Mouse (Mus musculus) layer of hippocampus, postnatal 36 days (tissue): ENCODE measurements around the gene Clic5. TPM values are rescaled to one million over a fixed set of nuclear protein-coding genes. Genes with fewer than 3 reads are reported as not detected.

Experiments
- DNase-seq, 2 experiments: peaks; one replicate each; pipeline ENCODE4 v3.0.0; 2022
- total RNA-seq, 2 experiments: library from RNA; stranded (reverse); gene quantifications; 2 replicates each; pipeline ENCODE4 v1.2.3; 2021

Clic5 gene
- total RNA-seq, 2 experiments from 2014 or later, result 2.9 TPM

DNA sequence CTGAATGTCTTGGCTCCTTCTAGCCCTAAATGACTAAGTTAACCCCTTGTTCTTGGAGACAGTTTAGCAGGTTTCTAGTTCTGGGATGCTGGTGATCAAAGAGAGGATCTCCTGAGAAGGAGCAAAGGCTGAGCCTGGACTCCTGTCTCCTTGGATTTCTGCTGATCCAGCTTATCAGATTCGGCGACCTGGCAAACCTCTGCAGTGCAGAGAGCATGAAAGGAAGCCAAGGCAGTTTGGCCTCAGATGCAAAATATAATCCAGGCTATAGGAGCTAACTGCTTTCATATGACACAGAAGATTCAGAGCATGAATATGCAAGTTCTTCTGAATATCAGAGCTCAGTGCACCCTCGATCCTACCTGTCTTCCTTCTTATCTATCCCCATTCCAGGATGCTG lies 83.0 kb downstream of the Clic5 start:
- DNase-seq, result no peak

DNA sequence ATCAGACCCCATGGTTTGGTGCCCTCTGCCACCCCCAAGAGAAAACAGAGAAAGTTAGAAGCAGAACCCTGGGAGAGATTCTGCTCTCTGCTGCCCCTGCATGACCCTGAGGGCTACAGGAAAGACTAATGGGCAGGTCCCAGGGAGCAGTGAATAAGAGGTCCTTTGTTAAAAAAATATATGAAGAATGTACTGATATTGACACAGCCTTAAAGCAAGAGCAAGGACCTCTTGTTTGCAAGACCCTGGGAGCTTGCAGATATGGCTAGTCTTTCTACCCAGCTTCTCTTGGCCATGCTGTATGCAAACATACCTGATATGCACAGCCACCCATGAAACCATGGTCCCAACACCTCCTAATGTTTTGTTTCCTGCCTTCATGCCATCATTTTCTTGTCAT lies 86.4 kb downstream of the Clic5 start:
- DNase-seq, result no peak

DNA sequence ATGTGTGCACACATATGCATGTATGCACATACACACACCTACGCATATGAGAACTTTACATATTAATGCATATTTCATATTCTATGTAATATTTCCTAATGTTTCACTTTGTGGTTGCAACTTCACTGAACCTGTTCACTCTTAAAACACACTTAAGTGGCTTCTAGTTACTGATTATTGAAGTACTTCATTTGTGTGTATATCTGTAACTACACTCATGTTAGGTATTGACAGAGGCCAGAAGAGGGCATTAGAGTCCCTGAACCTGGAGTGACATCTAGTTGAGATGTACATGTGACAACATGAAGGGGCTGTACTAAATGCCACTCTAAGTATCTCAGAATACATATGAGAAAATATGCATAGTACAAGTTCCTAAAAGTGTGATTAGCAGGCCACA lies 99.9 kb downstream of the Clic5 start:
- DNase-seq, result no peak

DNA sequence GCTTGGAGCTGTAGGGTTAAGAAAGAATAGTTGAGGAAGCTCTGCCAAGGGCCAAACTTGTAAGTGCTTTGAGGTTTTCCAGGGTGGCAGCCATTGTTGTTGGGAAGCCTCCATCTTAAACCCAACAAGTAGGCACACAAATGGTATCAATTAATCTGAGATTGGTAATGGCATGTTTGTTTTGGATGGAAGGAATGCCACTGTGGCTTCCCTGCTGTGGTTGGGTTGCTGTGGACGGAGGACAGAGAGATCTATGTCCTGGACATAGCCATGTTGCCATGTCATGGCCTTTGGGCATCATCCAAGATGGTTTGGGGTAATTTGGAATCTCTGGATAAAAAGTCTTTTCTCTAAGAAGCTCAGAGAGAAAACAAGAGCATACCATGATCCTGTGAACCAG lies 108.8 kb downstream of the Clic5 start:
- DNase-seq, result no peak

DNA sequence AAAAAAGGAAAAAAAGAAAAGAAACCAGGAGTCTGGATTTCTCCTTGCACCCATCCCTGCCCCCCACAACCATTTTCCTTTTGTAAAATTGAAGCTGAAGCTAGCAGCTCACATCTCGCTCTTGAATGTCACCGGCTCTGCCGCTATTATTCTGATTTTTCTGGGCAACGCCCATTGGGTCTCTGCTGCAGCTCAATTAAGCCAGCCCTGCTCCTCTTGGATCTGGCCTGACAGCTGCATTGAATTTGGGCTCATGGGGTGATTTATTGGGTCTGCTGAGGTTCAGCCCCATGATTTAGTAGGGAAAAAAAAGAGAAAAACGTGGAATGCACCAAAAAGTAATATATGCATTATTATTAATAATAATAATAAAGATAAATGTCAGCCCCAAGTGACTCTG lies 111.9 kb downstream of the Clic5 start:
- no peak for DNase-seq

DNA sequence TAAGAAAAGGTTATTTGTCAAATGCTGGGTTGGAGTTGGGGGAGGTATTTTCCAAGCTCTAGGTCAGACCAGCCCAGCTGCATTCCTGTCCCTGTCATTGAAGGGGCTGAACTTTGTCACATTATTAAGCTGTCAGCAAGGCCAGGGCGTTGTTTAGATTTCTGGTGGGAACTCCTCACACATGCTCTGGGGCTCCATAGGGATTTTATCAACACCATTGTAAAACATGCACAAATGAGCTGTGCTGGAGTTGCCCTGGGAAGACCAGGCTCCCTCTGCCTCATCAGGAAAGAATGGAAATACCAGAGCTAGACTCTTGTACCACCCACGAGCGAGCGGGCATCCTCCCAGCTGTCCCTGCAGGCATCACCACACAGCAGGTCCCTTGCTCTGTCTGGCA lies 112.3 kb downstream of the Clic5 start:
- no peak for DNase-seq

DNA sequence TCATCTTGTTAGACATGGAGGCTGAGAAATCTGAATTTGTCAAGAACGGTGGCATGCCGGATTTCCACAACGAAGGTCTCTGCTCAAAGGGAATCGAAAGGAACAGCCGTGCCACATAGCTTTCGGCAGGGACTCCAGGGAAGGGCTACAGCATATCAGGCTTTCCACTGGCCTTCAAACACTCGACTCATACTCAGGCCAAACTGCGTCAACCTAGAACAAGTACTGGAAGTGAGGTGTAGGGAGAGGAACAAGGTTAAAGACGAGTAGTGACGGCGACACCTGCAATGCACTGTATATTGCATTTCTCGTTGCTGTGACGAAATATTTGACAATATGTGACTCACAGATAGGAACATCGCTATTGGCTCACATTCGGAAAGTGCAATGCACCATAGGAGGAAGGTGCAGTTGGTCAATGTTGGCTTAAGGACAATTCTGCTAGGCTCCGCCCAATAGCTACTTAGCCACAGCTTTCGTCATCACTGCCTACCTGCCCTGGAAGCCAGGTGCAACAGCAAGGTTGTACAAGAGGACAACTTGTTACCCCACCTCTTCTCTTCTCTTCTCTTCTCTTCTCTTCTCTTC lies 112.9 kb downstream of the Clic5 start:
- no peak for DNase-seq

DNA sequence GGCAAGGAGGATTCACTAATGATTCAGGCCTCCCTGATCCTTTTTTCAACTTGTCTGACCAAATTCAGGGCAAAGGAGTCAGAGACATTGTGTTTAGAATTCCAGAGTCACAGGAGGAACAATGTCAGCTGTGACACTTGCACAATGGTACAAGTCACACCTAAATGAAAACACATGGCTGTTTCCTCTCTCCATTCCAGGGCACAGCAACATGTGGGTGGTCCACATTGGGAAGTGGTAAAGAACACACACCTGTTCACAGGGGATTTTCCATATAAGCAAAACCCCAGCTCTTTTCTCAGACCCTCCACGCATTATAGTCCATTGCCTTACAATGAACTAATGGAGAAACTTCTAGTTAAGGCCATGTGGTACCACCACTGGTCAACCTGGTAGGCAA lies 115.7 kb downstream of the Clic5 start:
- no peak for DNase-seq

DNA sequence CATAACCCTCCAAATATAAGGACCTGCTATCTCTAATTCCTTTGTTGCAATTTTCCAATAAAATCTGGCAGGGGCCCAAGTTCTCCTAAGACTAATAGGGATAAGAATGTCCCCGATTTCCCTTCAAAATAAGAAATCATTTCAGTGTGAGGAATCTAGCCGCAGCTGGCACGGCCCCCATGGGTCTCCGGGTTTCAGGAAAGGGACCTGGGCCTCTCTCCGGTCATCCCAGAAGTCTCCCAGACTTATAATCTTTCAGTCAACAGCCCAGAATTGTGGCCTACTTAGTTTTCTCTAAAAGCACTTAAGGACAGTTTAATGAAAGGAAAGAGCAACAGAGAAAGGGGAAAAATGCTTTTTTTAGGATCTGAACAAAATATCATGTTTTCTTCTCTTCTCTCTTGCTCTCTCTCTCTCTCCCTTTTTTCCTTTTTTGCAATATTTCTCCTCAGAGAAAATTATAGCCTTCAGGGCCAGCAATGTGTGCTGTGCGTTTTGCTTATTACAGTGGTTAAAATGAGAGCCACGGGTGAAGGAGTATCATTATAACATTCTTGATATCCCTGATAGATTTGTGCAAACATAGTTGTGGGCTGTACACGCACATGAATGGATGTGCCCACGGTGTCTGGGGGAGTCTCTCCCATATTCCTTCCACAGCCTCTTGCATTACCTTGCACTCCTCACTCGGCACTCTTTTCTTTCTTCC lies 121.7 kb downstream of the Clic5 start:
- no peak for DNase-seq

DNA sequence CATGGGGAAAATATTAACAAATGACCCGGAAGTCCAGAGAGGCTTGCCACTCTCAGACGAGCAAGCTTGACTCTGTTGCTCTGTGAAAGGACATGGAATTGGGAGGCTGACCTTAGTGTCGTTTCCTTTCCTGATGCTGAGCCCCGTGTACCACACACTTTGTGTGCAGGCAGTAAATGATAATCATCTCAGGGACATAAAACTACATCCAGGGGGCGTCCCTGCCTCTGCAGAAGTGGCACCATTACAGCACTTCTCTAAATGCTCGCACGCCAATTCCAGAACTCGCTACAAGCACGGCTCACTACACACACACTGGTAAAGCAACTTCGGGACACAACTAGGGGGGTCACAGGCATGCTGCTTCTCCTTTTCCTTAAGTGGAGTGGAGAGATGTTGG lies 136.9 kb downstream of the Clic5 start:
- DNase-seq, result no peak

DNA sequence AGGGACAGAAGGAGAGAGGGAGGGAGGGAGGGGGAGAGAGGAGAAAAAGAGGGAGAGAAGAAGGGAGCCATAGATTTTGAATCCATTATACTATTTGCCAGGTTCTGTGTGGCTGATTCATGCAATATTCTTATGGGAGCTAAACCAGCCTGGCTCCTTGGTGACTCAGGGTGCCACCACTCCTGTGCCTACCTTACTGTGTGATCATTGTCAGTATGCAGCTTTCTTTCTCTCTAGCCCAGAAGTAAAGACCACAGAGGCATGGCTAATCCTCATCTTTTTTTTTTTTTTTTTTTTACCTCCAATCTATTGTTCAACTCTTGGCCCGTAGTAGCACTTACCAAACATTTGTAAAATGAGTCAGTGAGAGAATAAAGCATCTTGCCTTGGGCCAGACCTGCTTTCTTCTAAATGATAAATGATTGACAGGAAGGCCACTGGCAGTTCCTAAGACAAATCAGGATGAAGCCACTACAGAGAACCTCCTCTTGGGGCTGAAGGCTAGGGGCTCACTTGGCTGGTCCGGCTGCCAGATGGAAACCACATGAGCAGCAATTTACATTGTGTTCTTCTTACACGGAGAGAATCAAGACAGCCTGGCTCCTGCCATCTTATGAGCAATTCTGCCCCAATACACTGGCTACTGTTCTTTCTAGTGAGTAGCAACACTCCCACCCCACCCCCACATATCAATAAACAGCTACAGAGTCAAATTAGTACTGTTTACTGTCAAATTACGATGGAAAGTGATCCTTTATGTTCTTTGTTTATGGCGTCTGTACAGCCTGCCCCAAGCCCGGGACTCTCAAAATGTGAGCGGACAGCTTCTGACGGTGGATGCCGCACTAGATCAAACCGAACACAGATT lies 139.1 kb downstream of the Clic5 start:
- no peak for DNase-seq

DNA sequence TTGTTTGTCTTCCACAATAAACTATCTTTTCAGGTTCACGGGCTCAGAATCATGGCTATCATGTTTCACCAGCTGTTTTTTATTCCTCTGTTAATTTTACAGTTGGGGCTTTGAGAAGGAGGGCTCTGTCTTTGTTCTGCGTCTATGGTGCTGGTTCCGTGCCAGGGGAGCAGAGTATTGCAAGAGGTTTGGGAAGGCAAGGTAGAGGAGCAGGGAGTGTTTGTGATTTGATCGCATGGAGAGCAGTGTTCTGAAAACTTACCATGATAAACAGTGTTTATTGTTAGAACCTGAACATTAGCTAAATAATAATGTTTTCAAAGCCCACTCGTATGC lies 139.7 kb downstream of the Clic5 start:
- no peak for DNase-seq

Other genes starting within 250 kb of the Clic5 start
- 100 to 1,000 TPM; 149 to 157 TPM for gene Enpp5, start 109.8 kb upstream of the Clic5 start, total RNA-seq
- 10 to 100 TPM; 15.5 to 16.1 TPM for gene Enpp4, start 82.8 kb upstream of the Clic5 start, total RNA-seq